Mouse (Mus musculus): ENCODE results near the gene Prdm10. TPM values are rescaled to one million over a fixed set of nuclear protein-coding genes. Genes with fewer than 3 reads are reported as not detected.

Gene Prdm10
- polyA plus RNA-seq, 1 experiment, result 30.2 TPM

GRCm38 (mm10) chr9:31290201-31290862 lies 10.0 kb downstream of the Prdm10 start:
- DNase-seq (ENCODE audit: low read depth), result peak; percentile 87

GRCm38 (mm10) chr9:31291978-31292377 lies 11.6 kb downstream of the Prdm10 start:
- no peak for DNase-seq (ENCODE audit: low read depth)
- TF ChIP-seq POLR2A (IDR thresholded peaks at IDR 0.05; ENCODE audit: borderline replicate concordance, extremely low read depth, insufficient read depth, insufficient read length, poor library complexity, severe bottlenecking) (no peak), CTCF (IDR thresholded peaks at IDR 0.05; ENCODE audit: borderline replicate concordance, extremely low read depth, insufficient read depth, insufficient read length) (no peak)

More at GRCm38 (mm10) chr9:31290201-31290862, 10.0 kb downstream of the Prdm10 start:
- no peak for TF ChIP-seq POLR2A (IDR thresholded peaks at IDR 0.05; ENCODE audit: borderline replicate concordance, extremely low read depth, insufficient read depth, insufficient read length, poor library complexity, severe bottlenecking)
- no peak for TF ChIP-seq CTCF (IDR thresholded peaks at IDR 0.05; ENCODE audit: borderline replicate concordance, extremely low read depth, insufficient read depth, insufficient read length)

- TF ChIP-seq POLR2A (IDR thresholded peaks at IDR 0.05; ENCODE audit: borderline replicate concordance, extremely low read depth, insufficient read depth, insufficient read length, poor library complexity, severe bottlenecking) (no peak), CTCF (IDR thresholded peaks at IDR 0.05; ENCODE audit: borderline replicate concordance, extremely low read depth, insufficient read depth, insufficient read length) (no peak)
- no peak for DNase-seq (ENCODE audit: low read depth)
Measured at GRCm38 (mm10) chr9:31293208-31293607, 12.9 kb downstream of the Prdm10 start.

GRCm38 (mm10) chr9:31295311-31295710 lies 15.0 kb downstream of the Prdm10 start:
- DNase-seq (ENCODE audit: low read depth), result peak; percentile 56
- TF ChIP-seq POLR2A (IDR thresholded peaks at IDR 0.05; ENCODE audit: borderline replicate concordance, extremely low read depth, insufficient read depth, insufficient read length, poor library complexity, severe bottlenecking), result no peak

- DNase-seq (ENCODE audit: low read depth), result peak; percentile 26
- TF ChIP-seq POLR2A (IDR thresholded peaks at IDR 0.05; ENCODE audit: borderline replicate concordance, extremely low read depth, insufficient read depth, insufficient read length, poor library complexity, severe bottlenecking) (no peak), CTCF (IDR thresholded peaks at IDR 0.05; ENCODE audit: borderline replicate concordance, extremely low read depth, insufficient read depth, insufficient read length) (no peak)
Measured at GRCm38 (mm10) chr9:31296293-31296692, 16.0 kb downstream of the Prdm10 start.

- DNase-seq (ENCODE audit: low read depth), result no peak
- TF ChIP-seq CTCF (IDR thresholded peaks at IDR 0.05; ENCODE audit: borderline replicate concordance, extremely low read depth, insufficient read depth, insufficient read length) (no peak), POLR2A (IDR thresholded peaks at IDR 0.05; ENCODE audit: borderline replicate concordance, extremely low read depth, insufficient read depth, insufficient read length, poor library complexity, severe bottlenecking) (no peak)
Measured at GRCm38 (mm10) chr9:31298751-31299150, 18.4 kb downstream of the Prdm10 start.

- no peak for DNase-seq (ENCODE audit: low read depth)
- no peak for TF ChIP-seq CTCF (IDR thresholded peaks at IDR 0.05; ENCODE audit: borderline replicate concordance, extremely low read depth, insufficient read depth, insufficient read length)
- no peak for TF ChIP-seq POLR2A (IDR thresholded peaks at IDR 0.05; ENCODE audit: borderline replicate concordance, extremely low read depth, insufficient read depth, insufficient read length, poor library complexity, severe bottlenecking)
Measured at GRCm38 (mm10) chr9:31300525-31300924, 20.2 kb downstream of the Prdm10 start.

GRCm38 (mm10) chr9:31301107-31301506 lies 20.8 kb downstream of the Prdm10 start:
- TF ChIP-seq POLR2A (IDR thresholded peaks at IDR 0.05; ENCODE audit: borderline replicate concordance, extremely low read depth, insufficient read depth, insufficient read length, poor library complexity, severe bottlenecking) (no peak), CTCF (IDR thresholded peaks at IDR 0.05; ENCODE audit: borderline replicate concordance, extremely low read depth, insufficient read depth, insufficient read length) (no peak)
- DNase-seq (ENCODE audit: low read depth), result no peak

- no peak for TF ChIP-seq CTCF (IDR thresholded peaks at IDR 0.05; ENCODE audit: borderline replicate concordance, extremely low read depth, insufficient read depth, insufficient read length)
- TF ChIP-seq POLR2A (IDR thresholded peaks at IDR 0.05; ENCODE audit: borderline replicate concordance, extremely low read depth, insufficient read depth, insufficient read length, poor library complexity, severe bottlenecking), result no peak
- DNase-seq (ENCODE audit: low read depth), result peak; percentile 73
Measured at GRCm38 (mm10) chr9:31301526-31302311, 21.4 kb downstream of the Prdm10 start.

- DNase-seq (ENCODE audit: low read depth), result no peak
- TF ChIP-seq CTCF (IDR thresholded peaks at IDR 0.05; ENCODE audit: borderline replicate concordance, extremely low read depth, insufficient read depth, insufficient read length) (no peak), POLR2A (IDR thresholded peaks at IDR 0.05; ENCODE audit: borderline replicate concordance, extremely low read depth, insufficient read depth, insufficient read length, poor library complexity, severe bottlenecking) (no peak)
Measured at GRCm38 (mm10) chr9:31304358-31304757, 24.0 kb downstream of the Prdm10 start.

- no peak for DNase-seq (ENCODE audit: low read depth)
- TF ChIP-seq CTCF (IDR thresholded peaks at IDR 0.05; ENCODE audit: borderline replicate concordance, extremely low read depth, insufficient read depth, insufficient read length), result no peak
- TF ChIP-seq POLR2A (IDR thresholded peaks at IDR 0.05; ENCODE audit: borderline replicate concordance, extremely low read depth, insufficient read depth, insufficient read length, poor library complexity, severe bottlenecking), result no peak
Measured at GRCm38 (mm10) chr9:31305117-31305516, 24.8 kb downstream of the Prdm10 start.

GRCm38 (mm10) chr9:31305807-31306206 lies 25.5 kb downstream of the Prdm10 start:
- DNase-seq (ENCODE audit: low read depth), result peak; percentile 55
- TF ChIP-seq CTCF (IDR thresholded peaks at IDR 0.05; ENCODE audit: borderline replicate concordance, extremely low read depth, insufficient read depth, insufficient read length), result no peak
- no peak for TF ChIP-seq POLR2A (IDR thresholded peaks at IDR 0.05; ENCODE audit: borderline replicate concordance, extremely low read depth, insufficient read depth, insufficient read length, poor library complexity, severe bottlenecking)

Measured in brain, embryonic 14.5 days (tissue).